In the genomic region with DNA sequence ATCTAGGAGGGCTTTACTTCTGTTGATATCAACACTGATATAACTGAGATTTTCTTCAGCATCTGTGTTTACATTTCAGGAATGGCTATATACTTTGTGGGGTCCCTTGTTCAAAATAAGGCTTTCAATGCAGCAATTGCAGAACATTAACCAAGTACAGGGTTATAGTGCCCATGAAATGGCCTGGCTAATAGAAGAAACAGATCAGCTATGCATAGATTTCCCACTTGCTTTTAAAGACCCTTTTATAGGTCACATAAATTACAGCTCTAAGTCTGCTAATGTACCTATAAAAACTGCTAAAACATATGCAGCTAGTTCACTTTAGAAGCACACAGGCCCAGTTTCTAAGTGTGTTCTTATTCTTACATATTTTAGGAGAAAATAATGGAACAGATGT, we compare ENCODE assay signal across 25 mouse cellular contexts.
"Had no signal": no experiment of that assay in that cellular context is flagged by ENCODE, and none has a peak within 500 bp of the region (broad histone marks: within the 10 kb centered on the region; RNA-seq: fewer than 3 reads in every experiment).

No protein-coding gene starts in this region.

- H3K36me3 ChIP-seq: heart, embryonic 13.5 days; heart, embryonic 15.5 days; hindbrain, embryonic 13.5 days; hindbrain, embryonic 15.5 days; intestine, embryonic 15.5 days; limb, embryonic 15.5 days; liver, embryonic 12.5 days had no signal

- DNase-seq: forebrain, postnatal 0 days; gastrocnemius, adult 2 months; gastrocnemius, postnatal 10 days; gastrocnemius, postnatal 25 days; heart, adult 18-20 months; heart, postnatal 14 days; heart, postnatal 36 days; kidney, adult 18-20 months; kidney, adult 8-10 months; kidney, postnatal 10 days; kidney, postnatal 25 days; kidney, postnatal 4 days had no signal

- H3K9ac ChIP-seq: forebrain, postnatal 0 days; heart, embryonic 13.5 days; heart, embryonic 15.5 days; hindbrain, embryonic 13.5 days; hindbrain, embryonic 15.5 days; intestine, embryonic 15.5 days; limb, embryonic 15.5 days; liver, embryonic 12.5 days; liver, embryonic 14.5 days had no signal

- ATAC-seq: forebrain, postnatal 0 days; hindbrain, postnatal 0 days; intestine, embryonic 15.5 days; intestine, postnatal 0 days; liver, embryonic 12.5 days had no signal

- H3K4me2 ChIP-seq: heart, embryonic 11.5 days; heart, embryonic 13.5 days; heart, embryonic 15.5 days; hindbrain, embryonic 13.5 days; hindbrain, embryonic 15.5 days; intestine, embryonic 15.5 days; limb, embryonic 15.5 days; liver, embryonic 12.5 days had no signal

- H3K27me3 ChIP-seq: heart, embryonic 13.5 days; heart, embryonic 15.5 days; hindbrain, embryonic 13.5 days; hindbrain, embryonic 15.5 days; intestine, embryonic 15.5 days; limb, embryonic 15.5 days; liver, embryonic 12.5 days had no signal

- H3K4me1 ChIP-seq: heart, embryonic 13.5 days; heart, embryonic 15.5 days; hindbrain, embryonic 13.5 days; hindbrain, embryonic 15.5 days; intestine, embryonic 15.5 days; liver, embryonic 12.5 days had no signal

- H3K4me3 ChIP-seq: gastrocnemius, adult 2 months; heart, embryonic 13.5 days; heart, embryonic 15.5 days; hindbrain, embryonic 13.5 days; hindbrain, embryonic 15.5 days; intestine, embryonic 15.5 days; layer of hippocampus, adult 2 months; left cerebral cortex, adult 2 months; limb, embryonic 15.5 days; liver, embryonic 12.5 days had no signal

- H3K27ac ChIP-seq: gastrocnemius, adult 2 months; heart, embryonic 13.5 days; heart, embryonic 15.5 days; hindbrain, embryonic 13.5 days; hindbrain, embryonic 15.5 days; hindbrain, postnatal 0 days; intestine, embryonic 15.5 days; layer of hippocampus, adult 2 months; left cerebral cortex, adult 2 months; limb, embryonic 15.5 days; liver, embryonic 12.5 days; liver, embryonic 14.5 days had no signal

- H3K9me3 ChIP-seq: heart, embryonic 13.5 days; heart, embryonic 15.5 days; hindbrain, embryonic 13.5 days; hindbrain, embryonic 15.5 days; intestine, embryonic 15.5 days; limb, embryonic 15.5 days; liver, embryonic 12.5 days had no signal
